Comparison of ENCODE assay signal across 8 mouse cellular contexts in the genomic region with DNA sequence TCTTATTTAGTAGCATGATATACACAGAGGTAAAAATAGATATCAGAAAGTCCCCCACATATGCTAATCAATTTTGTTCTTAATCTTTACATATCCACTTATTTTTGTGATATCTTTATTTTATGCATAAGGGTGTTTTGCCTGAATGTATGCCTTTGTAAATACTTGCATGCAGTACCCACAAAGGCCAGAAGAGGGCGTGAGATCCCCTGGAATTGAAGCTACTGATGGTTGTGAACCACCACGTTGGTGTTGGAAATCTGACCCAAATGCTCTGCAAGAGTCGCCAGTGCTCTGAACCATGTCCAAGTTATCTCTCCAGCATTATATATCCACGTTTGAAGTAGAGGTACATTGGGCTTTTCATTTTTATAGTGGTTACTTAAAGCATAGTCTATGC. TPM values are rescaled to one million over a fixed set of nuclear protein-coding genes. Genes with fewer than 3 reads are reported as not detected.
DNase-seq lines count a peak whose midpoint lies in the region; ATAC-seq and TF ChIP-seq lines count a peak whose summit lies in the region.

No protein-coding gene starts in this region.

- TF ChIP-seq POLR2A in small intestine, adult 2 months (IDR thresholded peaks at IDR 0.05; ENCODE audit: low read depth, low read length), result no peak

- peaks cover 8% of the 10 kb centered on the region; the same call in 1 of the 2 replicates for H3K4me1 ChIP-seq in kidney, embryonic 15.5 days
- H3K4me1 ChIP-seq in ES-E14 (ENCODE audit: control insufficient read depth in 2 of 2, insufficient read depth in 2 of 2, low read length in 2 of 2, poor library complexity in 1 of 2), result peaks cover 3 to 9% of the 10 kb centered on the region in 2 experiments; a peak in 1 of 4 replicates
- peaks cover 6% of the 10 kb centered on the region; the same call in 1 of the 2 replicates for H3K4me1 ChIP-seq in small intestine, adult 2 months (ENCODE audit: control insufficient read depth, insufficient read depth, insufficient read length, low read length)

- H3K4me3 ChIP-seq in kidney, embryonic 15.5 days (replicated peaks), result no peak overlapping the region
- no peak overlapping the region for H3K4me3 ChIP-seq in ES-E14 (ENCODE audit: insufficient read depth in 1 of 2, low read depth in 1 of 2, low read length in 2 of 2, poor library complexity in 1 of 2, severe bottlenecking in 1 of 2)
- H3K4me3 ChIP-seq in small intestine, adult 2 months (ENCODE audit: low read depth, low read length), result no peak overlapping the region

- in situ Hi-C loops in ES-E14 (cut with MboI; ENCODE audit: low sequenced_read_pairs in 2 of 2, unreplicated experiment in 2 of 2), result no loop called here

- H3K9me3 ChIP-seq in kidney, embryonic 15.5 days (replicated peaks), result no peaks in the 10 kb centered on the region
- no peaks in the 10 kb centered on the region for H3K9me3 ChIP-seq in ES-E14 (ENCODE audit: control insufficient read depth, insufficient read depth, low read depth, low read length)

- ATAC-seq in kidney, embryonic 15.5 days (replicated peaks; ENCODE audit: low FRiP score), result no peak

- H3K4me2 ChIP-seq in kidney, embryonic 15.5 days, result no peak overlapping the region

- peak; percentile 60; the same call in 1 of the 2 replicates for TF ChIP-seq CTCF in small intestine, adult 2 months (IDR thresholded peaks at IDR 0.05; ENCODE audit: extremely low read depth, insufficient read length, insufficient replicate concordance, low read depth, low read length)

- H3K9ac ChIP-seq in kidney, embryonic 15.5 days, result no peak overlapping the region
- no peak overlapping the region for H3K9ac ChIP-seq in ES-E14 (ENCODE audit: insufficient read depth, low read depth, low read length, poor library complexity, severe bottlenecking)

- WGBS in kidney, embryonic 15.5 days, result 28% methylated on average over 4 of the region's 4 CpGs
- 30% methylated on average over 4 of the region's 4 CpGs for WGBS in small intestine, adult 2 months

- no peak overlapping the region for H3K27ac ChIP-seq in kidney, embryonic 15.5 days
- no peak overlapping the region for H3K27ac ChIP-seq in ES-E14 (ENCODE audit: insufficient read depth, low read depth, low read length, poor library complexity, severe bottlenecking)
- no peak overlapping the region for H3K27ac ChIP-seq in small intestine, adult 2 months (ENCODE audit: insufficient read depth, low read depth, low read length)

- H3K27me3 ChIP-seq in kidney, embryonic 15.5 days, result no peaks in the 10 kb centered on the region
- no peaks in the 10 kb centered on the region for H3K27me3 ChIP-seq in small intestine, adult 2 months (ENCODE audit: control insufficient read depth, insufficient read depth, low read length)

- peak; percentile 9 for DNase-seq in kidney, adult 11 months
- peak; percentile 63 for DNase-seq in ES-E14 (ENCODE audit: low read depth, low spot score)
- peak; percentile 31 for DNase-seq in embryo, embryonic 11 days
- DNase-seq in left cerebral cortex, postnatal 4 days, result no peak
- DNase-seq in adrenal gland, adult 2 months, result no peak
- DNase-seq in layer of hippocampus, adult 11-12 months (ENCODE audit: low spot score), result no peak

- intact Hi-C loops in left cerebral cortex, postnatal 4 days (cut with DNase I), result no loop called here

- no peaks in the 10 kb centered on the region for H3K36me3 ChIP-seq in kidney, embryonic 15.5 days
- H3K36me3 ChIP-seq in ES-E14 (ENCODE audit: control insufficient read depth, insufficient read depth, low read length, poor library complexity, severe bottlenecking), result no peaks in the 10 kb centered on the region
- H3K36me3 ChIP-seq in small intestine, adult 2 months (ENCODE audit: control insufficient read depth, insufficient read depth, low read length), result no peaks in the 10 kb centered on the region

TF ChIP-seq in ES-E14, 5 proteins besides CTCF, POLR2A, EP300 and RAD21:
- TF ChIP-seq MAFK (IDR thresholded peaks at IDR 0.05; ENCODE audit: insufficient read depth, low read depth, low read length) (no peak), HCFC1 (IDR thresholded peaks at IDR 0.05; ENCODE audit: borderline replicate concordance, insufficient read depth, low read length) (no peak)

RNA-seq across cellular contexts. Expression of gene Tnfrsf21, which starts 28.7 kb away (rescaled TPM):
- 51.9 and 53.8 TPM in 2 replicates for polyA plus RNA-seq in kidney, embryonic 15.5 days (2015; fragmentation: Nextera tagmentation; extraction: Ambion mirVana)
- total RNA-seq in ES-E14 (2012; rRNA removed), result 19.8 and 22.5 TPM in 2 replicates
- polyA plus RNA-seq in small intestine, adult 2 months (2012; rRNA removed), result 28.5 and 29.1 TPM in 2 replicates
- 10 to 100 TPM; 83.9 to 89.7 TPM for total RNA-seq in left cerebral cortex, postnatal 4 days (2021)
- 1 to 10 TPM; 2.3 to 3.2 TPM for total RNA-seq in adrenal gland, adult 2 months (2021)
- 6.6 and 7.8 TPM in 2 replicates for polyA plus RNA-seq in adrenal gland, adult 2 months (2012; rRNA removed)

Comparison
In these comparisons a context has a peak if more than half of its experiments do, and no peak if none do; other contexts are left out.
1. DNase-seq: peak in kidney, adult 11 months (single experiment), ES-E14 (single experiment) and embryo, embryonic 11 days (single experiment); none in left cerebral cortex, postnatal 4 days (single experiment), adrenal gland, adult 2 months (single experiment) and layer of hippocampus, adult 11-12 months (single experiment).